Mouse (Mus musculus) midbrain, embryonic 15.5 days (tissue): Measurements from ENCODE around the gene Hpn. TPM values are rescaled to one million over a fixed set of nuclear protein-coding genes. Genes with fewer than 3 reads are reported as not detected.
A peak's percentile ranks its signal among the peaks of the same experiment; 100 is the strongest.

Experiments
- ATAC-seq: fragments of 200-750 bp; cut with Nextera tagmentation; replicated peaks from 2 replicates; pipeline ENCODE4 v1.8.0; 2017; ENCODE audit warnings: moderate TSS enrichment
- H3K27ac ChIP-seq: fragments of 300-500 bp; sonication (generic); 2 replicates; pipeline ENCODE4 v1.5.1; 2015; ENCODE audit warnings: mild to moderate bottlenecking, inconsistent platforms
- H3K27me3 ChIP-seq: fragments of 300-500 bp; sonication (generic); replicated peaks from 2 replicates; pipeline ENCODE4 v1.6.1; 2015; ENCODE audit warnings: inconsistent platforms
- H3K36me3 ChIP-seq: fragments of 300-500 bp; sonication (generic); replicated peaks from 2 replicates; pipeline ENCODE4 v1.6.1; 2015; ENCODE audit warnings: inconsistent platforms
- H3K4me1 ChIP-seq: fragments of 300-500 bp; sonication (generic); 2 replicates; pipeline ENCODE4 v1.6.1; 2015; ENCODE audit warnings: inconsistent platforms
- H3K4me2 ChIP-seq: fragments of 300-500 bp; sonication (generic); 2 replicates; pipeline ENCODE4 v1.6.1; 2015; ENCODE audit warnings: inconsistent platforms, mild to moderate bottlenecking, moderate library complexity
- H3K4me3 ChIP-seq: fragments of 300-500 bp; sonication (generic); 2 replicates; pipeline ENCODE4 v1.5.1; 2015; ENCODE audit warnings: mild to moderate bottlenecking, inconsistent platforms
- H3K9ac ChIP-seq: fragments of 300-500 bp; sonication (generic); 2 replicates; pipeline ENCODE4 v1.6.1; 2015; ENCODE audit warnings: mild to moderate bottlenecking, inconsistent platforms
- H3K9me3 ChIP-seq: fragments of 300-500 bp; sonication (generic); 2 replicates; pipeline ENCODE4 v1.6.1; 2016; ENCODE audit warnings: inconsistent platforms
- WGBS: fragments of 180-500 bp; shearing (Covaris S2); methylation state at CpG from one replicate; pipeline ENCODE4 v1.1.7; 2015; ENCODE audit warnings: mixed read lengths; 5-methylcytosine and 5-hydroxymethylcytosine counted together
- polyA plus RNA-seq: library from polyadenylated mRNA; unstranded; fragments of >200 nt; fragmentation: Nextera tagmentation; extraction: Ambion mirVana; gene quantifications from 2 replicates; pipeline ENCODE4 v1.2.1, GENCODE M21; 2015

Gene Hpn
- polyA plus RNA-seq, 1 experiment from 2014 or later: 0.80 TPM

GRCm38 (mm10) chr7:31135717-31136116 lies 20.6 kb upstream of the Hpn start:
- Histone ChIP-seq H3K9ac (no peak overlapping the region), H3K27ac (no peak overlapping the region), H3K4me2 (no peak overlapping the region), H3K9me3 (no peaks in the 10 kb centered on the region), H3K4me1 (no peaks in the 10 kb centered on the region), H3K36me3 (peaks cover 96% of the 10 kb centered on the region), H3K4me3 (no peak overlapping the region), H3K27me3 (no peaks in the 10 kb centered on the region)
- WGBS: 97% methylated on average over 10 of the region's 10 CpGs
- no peak for ATAC-seq

GRCm38 (mm10) chr7:31131866-31132265 lies 16.8 kb upstream of the Hpn start:
- H3K4me2 ChIP-seq: no peak overlapping the region
- H3K9ac ChIP-seq: no peak overlapping the region
- no peaks in the 10 kb centered on the region for H3K27me3 ChIP-seq
- no peak overlapping the region for H3K4me3 ChIP-seq
- no peaks in the 10 kb centered on the region for H3K9me3 ChIP-seq
- H3K36me3 ChIP-seq: peaks cover 68% of the 10 kb centered on the region
- ATAC-seq: no peak
- WGBS: 90% methylated on average over 4 of the region's 4 CpGs
- peaks cover 8% of the 10 kb centered on the region for H3K4me1 ChIP-seq
- H3K27ac ChIP-seq: no peak overlapping the region

- 41% methylated on average over 4 of the region's 4 CpGs for WGBS
- no peak overlapping the region for H3K4me2 ChIP-seq
- ATAC-seq: no peak
- no peak overlapping the region for H3K4me3 ChIP-seq
- H3K27ac ChIP-seq: no peak overlapping the region
- H3K9me3 ChIP-seq: no peaks in the 10 kb centered on the region
- peaks cover 58% of the 10 kb centered on the region for H3K36me3 ChIP-seq
- H3K4me1 ChIP-seq: peaks cover 17% of the 10 kb centered on the region
- H3K27me3 ChIP-seq: peaks cover 7% of the 10 kb centered on the region
- H3K9ac ChIP-seq: no peak overlapping the region
These were observed 15.8 kb upstream of the Hpn start for GRCm38 (mm10) chr7:31130841-31131240.

GRCm38 (mm10) chr7:31130197-31130596 lies 15.1 kb upstream of the Hpn start:
- H3K9ac ChIP-seq: no peak overlapping the region
- no peaks in the 10 kb centered on the region for H3K9me3 ChIP-seq
- peaks cover 19% of the 10 kb centered on the region for H3K4me1 ChIP-seq
- peaks cover 51% of the 10 kb centered on the region for H3K36me3 ChIP-seq
- no peak overlapping the region for H3K4me3 ChIP-seq
- no peak overlapping the region for H3K27ac ChIP-seq
- WGBS: 91% methylated on average over 7 of the region's 7 CpGs
- H3K27me3 ChIP-seq: peaks cover 13% of the 10 kb centered on the region
- H3K4me2 ChIP-seq: no peak overlapping the region
- no peak for ATAC-seq

- ATAC-seq: no peak; the same call in none of the 2 replicates
- no peak overlapping the region for H3K4me2 ChIP-seq
- no peaks in the 10 kb centered on the region for H3K9me3 ChIP-seq
- no peak overlapping the region for H3K4me3 ChIP-seq
- H3K4me1 ChIP-seq: peaks cover 19% of the 10 kb centered on the region
- peaks cover 19% of the 10 kb centered on the region for H3K27me3 ChIP-seq
- peaks cover 32% of the 10 kb centered on the region for H3K36me3 ChIP-seq
- H3K9ac ChIP-seq: no peak overlapping the region
- H3K27ac ChIP-seq: no peak overlapping the region
- WGBS: 72% methylated on average over 9 of the region's 9 CpGs
These were observed 13.1 kb upstream of the Hpn start for GRCm38 (mm10) chr7:31128157-31128705.

- peak within 1 kb of the TSS; percentile 68 for H3K9ac ChIP-seq
- H3K27ac ChIP-seq: peak within 1 kb of the TSS; percentile 63
- WGBS: 2% methylated on average over 53 of the region's 60 CpGs
- H3K4me1 ChIP-seq: peaks cover 19% of the 10 kb centered on the region
- H3K36me3 ChIP-seq: peaks cover 20% of the 10 kb centered on the region
- peak within 1 kb of the TSS; percentile 63 for H3K4me3 ChIP-seq
- ATAC-seq: peak; percentile 50
- no peaks in the 10 kb centered on the region for H3K9me3 ChIP-seq
- H3K4me2 ChIP-seq: peak within 1 kb of the TSS; percentile 95
- H3K27me3 ChIP-seq: peaks cover 19% of the 10 kb centered on the region
These were observed 12.0 kb upstream of the Hpn start, which contains the start of gene Scn1b for GRCm38 (mm10) chr7:31126851-31127724. Scn1b (minus strand) TSS chr7:31127003.

- Histone ChIP-seq H3K9ac (peak overlapping the region; percentile 68), H3K27ac (peak overlapping the region; percentile 63; the same call in 1 of the 2 replicates), H3K4me1 (peaks cover 19% of the 10 kb centered on the region), H3K4me3 (peak overlapping the region; percentile 63), H3K4me2 (peak overlapping the region; percentile 95), H3K36me3 (peaks cover 12% of the 10 kb centered on the region), H3K27me3 (peaks cover 19% of the 10 kb centered on the region), H3K9me3 (no peaks in the 10 kb centered on the region)
- ATAC-seq: no peak
- under 1% methylated on average over 46 of the region's 53 CpGs for WGBS
These were observed 11.2 kb upstream of the Hpn start for GRCm38 (mm10) chr7:31126211-31126751.

GRCm38 (mm10) chr7:31125116-31125515 lies 10.0 kb upstream of the Hpn start:
- no peak overlapping the region for H3K27ac ChIP-seq
- H3K9me3 ChIP-seq: no peaks in the 10 kb centered on the region
- WGBS: 86% methylated on average over 13 of the region's 13 CpGs

GRCm38 (mm10) chr7:31124381-31124780 lies 9.3 kb upstream of the Hpn start:
- 88% methylated on average over 5 of the region's 5 CpGs for WGBS
- Histone ChIP-seq H3K27ac (no peak overlapping the region), H3K4me2 (no peak overlapping the region), H3K4me3 (no peak overlapping the region), H3K36me3 (no peaks in the 10 kb centered on the region; the same call in 1 of the 2 replicates), H3K4me1 (peaks cover 19% of the 10 kb centered on the region), H3K27me3 (peaks cover 19% of the 10 kb centered on the region), H3K9ac (no peak overlapping the region), H3K9me3 (no peaks in the 10 kb centered on the region)
- ATAC-seq: no peak

More at GRCm38 (mm10) chr7:31125116-31125515, 10.0 kb upstream of the Hpn start:
- Histone ChIP-seq H3K4me1 (peaks cover 19% of the 10 kb centered on the region), H3K27me3 (peaks cover 19% of the 10 kb centered on the region), H3K4me2 (no peak overlapping the region), H3K9ac (no peak overlapping the region), H3K4me3 (no peak overlapping the region), H3K36me3 (peaks cover 5% of the 10 kb centered on the region)
- no peak for ATAC-seq

- WGBS: 85% methylated on average over 3 of the region's 3 CpGs
- H3K36me3 ChIP-seq: no peaks in the 10 kb centered on the region; the same call in 1 of the 2 replicates
- H3K27ac ChIP-seq: no peak overlapping the region
- peaks cover 19% of the 10 kb centered on the region for H3K27me3 ChIP-seq
- H3K9ac ChIP-seq: no peak overlapping the region
- no peaks in the 10 kb centered on the region for H3K9me3 ChIP-seq
- H3K4me2 ChIP-seq: no peak overlapping the region
- peaks cover 19% of the 10 kb centered on the region for H3K4me1 ChIP-seq
- no peak overlapping the region for H3K4me3 ChIP-seq
- ATAC-seq: no peak
These were observed 8.6 kb upstream of the Hpn start for GRCm38 (mm10) chr7:31123697-31124096.

GRCm38 (mm10) chr7:31122641-31123631 lies 7.8 kb upstream of the Hpn start:
- Histone ChIP-seq H3K9me3 (no peaks in the 10 kb centered on the region), H3K36me3 (no peaks in the 10 kb centered on the region), H3K4me2 (no peak overlapping the region), H3K9ac (no peak overlapping the region), H3K27me3 (peaks cover 19% of the 10 kb centered on the region), H3K4me1 (peaks cover 19% of the 10 kb centered on the region), H3K4me3 (no peak overlapping the region), H3K27ac (no peak overlapping the region)
- ATAC-seq: no peak
- WGBS: 90% methylated on average over 16 of the region's 16 CpGs
